Mouse (Mus musculus): ENCODE measurements around the gene Col20a1. TPM values are rescaled to one million over a fixed set of nuclear protein-coding genes. Genes with fewer than 3 reads are reported as not detected.

Gene Col20a1
- polyA plus RNA-seq, 1 experiment from 2014 or later: 0.10 TPM

- WGBS: 68% methylated on average over 5 of the region's 5 CpGs
- H3K4me3 ChIP-seq (ENCODE audit: low read depth, low read length): no peak overlapping the region
- H3K9ac ChIP-seq (ENCODE audit: low read depth, low read length): no peak overlapping the region
- no peaks in the 10 kb centered on the region for H3K4me1 ChIP-seq (replicated peaks; ENCODE audit: control insufficient read depth, insufficient read depth, low read length)
- 0 out of 2 replicates have a peak, but pooled peaks cover 3% of the 10 kb centered on the region for H3K27me3 ChIP-seq (replicated peaks; ENCODE audit: control insufficient read depth, insufficient read depth, low read length)
- no peaks in the 10 kb centered on the region for H3K36me3 ChIP-seq (ENCODE audit: control insufficient read depth, insufficient read depth, low read length)
- DNase-seq (ENCODE audit: low spot score) (no peak), ATAC-seq (replicated peaks; ENCODE audit: low FRiP score) (no peak)
- H3K9me3 ChIP-seq (ENCODE audit: control insufficient read depth, low read length): no peaks in the 10 kb centered on the region
- H3K27ac ChIP-seq (ENCODE audit: low read depth, low read length): no peak overlapping the region
- no peak overlapping the region for H3K4me2 ChIP-seq
Measured at GRCm38 (mm10) chr2:181008339-181008738, 22.0 kb downstream of the Col20a1 start.

GRCm38 (mm10) chr2:181031406-181031934, 45.1 kb downstream of the Col20a1 start:
- DNase-seq (ENCODE audit: low spot score): no peak
- no peaks in the 10 kb centered on the region for H3K36me3 ChIP-seq (ENCODE audit: control insufficient read depth, insufficient read depth, low read length)
- H3K9ac ChIP-seq (ENCODE audit: low read depth, low read length): no peak overlapping the region
- H3K27me3 ChIP-seq (replicated peaks; ENCODE audit: control insufficient read depth, insufficient read depth, low read length): peaks cover 13% of the 10 kb centered on the region
- WGBS: 79% methylated on average over 11 of the region's 11 CpGs
- no peak overlapping the region for H3K27ac ChIP-seq (ENCODE audit: low read depth, low read length)
- ATAC-seq (replicated peaks; ENCODE audit: low FRiP score): no peak
- H3K9me3 ChIP-seq (ENCODE audit: control insufficient read depth, low read length): no peaks in the 10 kb centered on the region
- no peaks in the 10 kb centered on the region for H3K4me1 ChIP-seq (replicated peaks; ENCODE audit: control insufficient read depth, insufficient read depth, low read length)
- H3K4me3 ChIP-seq (ENCODE audit: low read depth, low read length): no peak overlapping the region
- H3K4me2 ChIP-seq: no peak overlapping the region

GRCm38 (mm10) chr2:181032407-181032806, 46.1 kb downstream of the Col20a1 start:
- peaks cover 22% of the 10 kb centered on the region for H3K27me3 ChIP-seq (replicated peaks; ENCODE audit: control insufficient read depth, insufficient read depth, low read length)
- no peak for DNase-seq (ENCODE audit: low spot score)

DNA sequence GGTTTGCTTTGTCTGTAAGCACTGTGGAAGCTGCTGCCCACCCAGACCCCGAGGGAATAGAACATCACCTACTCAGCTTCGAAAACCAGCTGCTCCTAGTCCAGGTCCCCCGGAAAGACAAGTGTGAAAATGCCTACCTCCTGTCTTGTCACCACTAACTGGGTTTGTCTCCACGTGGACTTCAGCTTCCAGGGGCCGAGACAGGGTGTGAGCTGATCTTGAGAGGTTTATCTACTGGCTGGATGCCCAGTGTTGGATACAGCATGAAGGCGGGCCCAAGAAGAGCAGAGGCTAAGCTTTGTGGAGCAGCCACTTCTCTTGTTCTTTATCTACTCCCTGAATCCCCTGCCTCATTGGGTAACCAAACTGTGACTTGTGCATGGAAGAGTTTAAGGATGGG, 47.0 kb downstream of the Col20a1 start:
- no peak overlapping the region for H3K27ac ChIP-seq (ENCODE audit: low read depth, low read length)
- H3K9me3 ChIP-seq (ENCODE audit: control insufficient read depth, low read length): no peaks in the 10 kb centered on the region
- no peaks in the 10 kb centered on the region for H3K4me1 ChIP-seq (replicated peaks; ENCODE audit: control insufficient read depth, insufficient read depth, low read length)
- H3K4me3 ChIP-seq (ENCODE audit: low read depth, low read length): no peak overlapping the region
- peaks cover 31% of the 10 kb centered on the region for H3K27me3 ChIP-seq (replicated peaks; ENCODE audit: control insufficient read depth, insufficient read depth, low read length)
- ATAC-seq (replicated peaks; ENCODE audit: low FRiP score): no peak
- H3K36me3 ChIP-seq (ENCODE audit: control insufficient read depth, insufficient read depth, low read length): no peaks in the 10 kb centered on the region
- no peak overlapping the region for H3K4me2 ChIP-seq
- WGBS: 54% methylated on average over 6 of the region's 6 CpGs
- no peak for DNase-seq (ENCODE audit: low spot score)
- H3K9ac ChIP-seq (ENCODE audit: low read depth, low read length): no peak overlapping the region

More at GRCm38 (mm10) chr2:181032407-181032806, 46.1 kb downstream of the Col20a1 start:
- H3K9ac ChIP-seq (ENCODE audit: low read depth, low read length): no peak overlapping the region
- 32% methylated on average over 5 of the region's 5 CpGs for WGBS
- H3K36me3 ChIP-seq (ENCODE audit: control insufficient read depth, insufficient read depth, low read length): no peaks in the 10 kb centered on the region
- no peak overlapping the region for H3K27ac ChIP-seq (ENCODE audit: low read depth, low read length)
- no peak overlapping the region for H3K4me2 ChIP-seq
- no peak for ATAC-seq (replicated peaks; ENCODE audit: low FRiP score)
- H3K4me3 ChIP-seq (ENCODE audit: low read depth, low read length): no peak overlapping the region
- H3K9me3 ChIP-seq (ENCODE audit: control insufficient read depth, low read length): no peaks in the 10 kb centered on the region
- no peaks in the 10 kb centered on the region for H3K4me1 ChIP-seq (replicated peaks; ENCODE audit: control insufficient read depth, insufficient read depth, low read length)

GRCm38 (mm10) chr2:181035186-181035585, 48.9 kb downstream of the Col20a1 start:
- 72% methylated on average over 7 of the region's 7 CpGs for WGBS
- Histone ChIP-seq H3K27me3 (replicated peaks; ENCODE audit: control insufficient read depth, insufficient read depth, low read length) (peaks cover 50% of the 10 kb centered on the region), H3K9ac (ENCODE audit: low read depth, low read length) (no peak overlapping the region), H3K36me3 (ENCODE audit: control insufficient read depth, insufficient read depth, low read length) (no peaks in the 10 kb centered on the region), H3K4me2 (no peak overlapping the region), H3K27ac (ENCODE audit: low read depth, low read length) (no peak overlapping the region), H3K9me3 (ENCODE audit: control insufficient read depth, low read length) (no peaks in the 10 kb centered on the region), H3K4me3 (ENCODE audit: low read depth, low read length) (no peak overlapping the region), H3K4me1 (replicated peaks; ENCODE audit: control insufficient read depth, insufficient read depth, low read length) (no peaks in the 10 kb centered on the region)
- ATAC-seq (replicated peaks; ENCODE audit: low FRiP score) (no peak), DNase-seq (ENCODE audit: low spot score) (no peak)

DNA sequence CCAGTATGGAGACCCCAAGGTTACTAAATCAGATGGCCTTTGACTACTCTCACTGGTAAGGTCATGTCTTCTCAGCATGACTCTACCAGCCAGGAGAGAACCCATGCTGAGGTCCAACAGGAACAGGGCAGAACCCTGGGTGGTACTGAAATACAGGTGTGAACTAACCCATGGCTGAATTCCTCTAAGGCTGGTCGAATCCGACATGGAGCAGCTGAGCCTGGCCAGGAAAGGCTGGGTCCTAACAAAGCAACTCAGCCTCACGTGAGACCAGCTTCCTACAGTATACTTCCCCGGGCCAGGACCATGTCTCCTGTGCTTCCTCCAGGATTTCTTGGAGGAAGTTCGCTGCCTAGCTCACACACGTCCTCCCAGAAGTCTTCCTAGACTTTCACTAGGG, 50.2 kb downstream of the Col20a1 start:
- Histone ChIP-seq H3K9me3 (ENCODE audit: control insufficient read depth, low read length) (no peaks in the 10 kb centered on the region), H3K4me1 (replicated peaks; ENCODE audit: control insufficient read depth, insufficient read depth, low read length) (no peaks in the 10 kb centered on the region), H3K36me3 (ENCODE audit: control insufficient read depth, insufficient read depth, low read length) (no peaks in the 10 kb centered on the region), H3K4me2 (no peak overlapping the region), H3K27me3 (replicated peaks; ENCODE audit: control insufficient read depth, insufficient read depth, low read length) (peaks cover 64% of the 10 kb centered on the region), H3K27ac (ENCODE audit: low read depth, low read length) (no peak overlapping the region), H3K4me3 (ENCODE audit: low read depth, low read length) (no peak overlapping the region), H3K9ac (ENCODE audit: low read depth, low read length) (no peak overlapping the region)
- ATAC-seq (replicated peaks; ENCODE audit: low FRiP score) (no peak), DNase-seq (ENCODE audit: low spot score) (no peak)
- 54% methylated on average over 6 of the region's 6 CpGs for WGBS

DNA sequence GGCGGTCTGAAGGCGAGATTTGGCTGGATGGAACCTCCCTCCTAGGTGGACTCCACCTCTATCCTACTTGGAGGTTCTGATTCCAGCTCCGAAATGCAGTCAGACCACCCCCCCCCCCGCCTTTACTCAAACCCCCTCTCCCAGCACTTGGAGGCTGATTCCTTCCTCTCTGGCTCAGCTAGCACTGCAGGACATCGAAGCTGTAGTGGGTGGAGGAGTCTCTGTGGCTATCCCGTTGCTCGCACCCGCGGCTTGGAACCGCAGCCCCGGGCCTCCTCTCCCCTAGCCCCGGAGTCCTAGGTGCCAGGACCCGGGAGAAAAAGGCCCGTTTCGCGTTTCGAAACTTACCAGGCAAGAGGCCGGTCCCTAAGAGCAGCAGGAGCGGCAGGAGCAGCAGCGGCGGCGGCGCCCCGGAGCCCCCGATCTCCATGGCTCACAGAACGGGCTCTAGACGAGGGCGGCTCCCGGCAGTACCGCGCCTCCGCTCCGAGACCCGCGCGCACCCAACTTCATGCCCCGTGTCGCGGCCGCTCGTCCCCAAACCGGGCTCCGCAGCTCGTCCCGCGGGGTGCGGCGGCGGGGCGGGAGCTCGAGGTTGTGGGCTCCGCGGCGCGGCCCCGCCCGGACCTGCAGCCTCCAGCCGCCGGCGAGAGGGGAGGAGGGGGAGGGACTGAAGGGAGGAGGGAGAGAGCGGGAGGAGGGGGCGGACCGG, 52.5 kb downstream of the Col20a1 start:
- H3K9me3 ChIP-seq (ENCODE audit: control insufficient read depth, low read length): no peaks in the 10 kb centered on the region
- H3K4me1 ChIP-seq (replicated peaks; ENCODE audit: control insufficient read depth, insufficient read depth, low read length): no peaks in the 10 kb centered on the region
- ATAC-seq (replicated peaks; ENCODE audit: low FRiP score) (no peak), DNase-seq (ENCODE audit: low spot score) (peak; percentile 50)
- H3K4me2 ChIP-seq: peak overlapping the region; percentile 71
- no peaks in the 10 kb centered on the region for H3K36me3 ChIP-seq (ENCODE audit: control insufficient read depth, insufficient read depth, low read length)
- no peak overlapping the region for H3K27ac ChIP-seq (ENCODE audit: low read depth, low read length)
- peaks cover 65% of the 10 kb centered on the region for H3K27me3 ChIP-seq (replicated peaks; ENCODE audit: control insufficient read depth, insufficient read depth, low read length)
- WGBS: 2% methylated on average over 52 of the region's 63 CpGs
- peak overlapping the region; percentile 50 for H3K4me3 ChIP-seq (ENCODE audit: low read depth, low read length)
- no peak overlapping the region; the same call in 1 of the 2 replicates for H3K9ac ChIP-seq (ENCODE audit: low read depth, low read length)

DNA sequence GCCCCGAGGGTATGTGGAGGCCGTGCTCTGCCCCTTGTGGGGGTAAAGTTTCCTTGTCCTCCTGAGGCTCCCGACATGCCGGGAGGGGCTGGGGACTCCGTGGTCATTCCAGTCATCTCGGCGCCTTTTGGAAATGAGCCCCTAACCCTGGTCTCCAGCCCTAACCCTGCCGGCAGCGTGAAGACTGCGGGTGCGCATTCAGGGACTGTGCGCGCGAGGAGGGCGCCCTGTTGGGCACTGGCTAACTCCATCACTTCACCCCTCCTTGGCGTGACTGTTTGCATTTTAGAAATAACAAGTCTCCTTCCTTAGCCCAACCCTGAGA, 53.0 kb downstream of the Col20a1 start:
- 2% methylated on average over 16 of the region's 16 CpGs for whole genome bisulfite sequencing
- Histone ChIP-seq H3K9ac (ENCODE audit: low read depth, low read length) (no peak overlapping the region), H3K4me2 (peak overlapping the region; percentile 71), H3K27ac (ENCODE audit: low read depth, low read length) (no peak overlapping the region), H3K4me3 (ENCODE audit: low read depth, low read length) (peak overlapping the region; percentile 50), H3K27me3 (replicated peaks; ENCODE audit: control insufficient read depth, insufficient read depth, low read length) (peaks cover 64% of the 10 kb centered on the region), H3K9me3 (ENCODE audit: control insufficient read depth, low read length) (no peaks in the 10 kb centered on the region), H3K4me1 (replicated peaks; ENCODE audit: control insufficient read depth, insufficient read depth, low read length) (no peaks in the 10 kb centered on the region), H3K36me3 (ENCODE audit: control insufficient read depth, insufficient read depth, low read length) (no peaks in the 10 kb centered on the region)
- ATAC-seq (replicated peaks; ENCODE audit: low FRiP score): no peak
- DNase-seq (ENCODE audit: low spot score): no peak

DNA sequence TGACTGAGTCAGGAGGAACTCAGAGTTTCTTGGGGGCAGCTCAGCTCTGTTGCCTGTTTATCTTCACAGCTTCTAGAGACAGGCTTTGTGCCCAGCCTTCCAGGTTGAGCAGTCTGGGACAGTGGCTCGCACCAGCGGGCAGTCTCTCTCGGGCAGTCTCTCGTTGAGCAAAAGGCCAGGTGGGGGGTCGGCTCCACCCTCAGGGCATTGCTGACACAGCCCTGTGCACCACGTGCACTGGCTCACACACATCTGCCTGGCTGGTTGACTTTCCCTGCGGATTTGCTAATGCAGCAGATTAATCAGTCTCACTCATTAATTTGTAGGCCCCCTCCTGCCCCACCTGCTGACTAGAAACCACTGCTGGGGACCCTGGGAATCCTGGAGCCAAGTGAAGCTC, 55.6 kb downstream of the Col20a1 start:
- Histone ChIP-seq H3K4me3 (ENCODE audit: low read depth, low read length) (no peak overlapping the region), H3K9ac (ENCODE audit: low read depth, low read length) (no peak overlapping the region), H3K36me3 (ENCODE audit: control insufficient read depth, insufficient read depth, low read length) (no peaks in the 10 kb centered on the region), H3K27me3 (replicated peaks; ENCODE audit: control insufficient read depth, insufficient read depth, low read length) (peaks cover 52% of the 10 kb centered on the region), H3K4me1 (replicated peaks; ENCODE audit: control insufficient read depth, insufficient read depth, low read length) (no peaks in the 10 kb centered on the region), H3K4me2 (no peak overlapping the region), H3K27ac (ENCODE audit: low read depth, low read length) (no peak overlapping the region), H3K9me3 (ENCODE audit: control insufficient read depth, low read length) (no peaks in the 10 kb centered on the region)
- DNase-seq (ENCODE audit: low spot score): no peak
- no peak for ATAC-seq (replicated peaks; ENCODE audit: low FRiP score)
- 17% methylated on average over 7 of the region's 7 CpGs for WGBS

Data from liver, embryonic 11.5 days (tissue).